Mouse (Mus musculus) ES-Bruce4 (cell line): ENCODE measurements around the gene Plekhg2. TPM values are rescaled to one million over a fixed set of nuclear protein-coding genes. Genes with fewer than 3 reads are reported as not detected.
A peak's percentile ranks its signal among the peaks of the same experiment; 100 is the strongest.

Source experiments
- H3K27ac ChIP-seq: 2 replicates; pipeline ENCODE4 v1.5.1; 2012; ENCODE audit warnings: low read length, inconsistent platforms; ENCODE audit not compliant: insufficient read depth
- H3K27me3 ChIP-seq: 2 replicates; pipeline ENCODE4 v1.6.1; 2012; ENCODE audit warnings: mild to moderate bottlenecking, low read length, inconsistent platforms; ENCODE audit not compliant: control insufficient read depth, poor library complexity, insufficient read depth, severe bottlenecking
- H3K36me3 ChIP-seq: 2 replicates; pipeline ENCODE4 v1.6.1; 2012; ENCODE audit warnings: inconsistent platforms, mild to moderate bottlenecking, low read length, moderate library complexity; ENCODE audit not compliant: control insufficient read depth, poor library complexity, insufficient read depth, severe bottlenecking
- H3K4me1 ChIP-seq: one replicate; pipeline ENCODE4 v1.8.1; 2011; ENCODE audit warnings: low read length; ENCODE audit not compliant: control insufficient read depth, insufficient read depth
- H3K4me3 ChIP-seq: 2 replicates; pipeline ENCODE4 v1.5.1; 2011; ENCODE audit warnings: low read depth, mild to moderate bottlenecking, low read length
- H3K9ac ChIP-seq: 2 replicates; pipeline ENCODE4 v1.6.1; 2012; ENCODE audit warnings: low read depth, mild to moderate bottlenecking, inconsistent platforms; ENCODE audit not compliant: poor library complexity, severe bottlenecking
- H3K9me3 ChIP-seq: replicated peaks from 2 replicates; pipeline ENCODE4 v1.6.1; 2012; ENCODE audit warnings: mild to moderate bottlenecking, low read length, inconsistent platforms; ENCODE audit not compliant: control insufficient read depth, poor library complexity, insufficient read depth, severe bottlenecking
- CTCF ChIP-seq: IDR thresholded peaks from one replicate; pipeline ENCODE4 v1.8.1; 2011; ENCODE audit warnings: low read depth, low read length
- EP300 ChIP-seq: IDR thresholded peaks from 2 replicates; pipeline ENCODE4 v1.6.1; 2011; ENCODE audit warnings: low read depth, low read length; ENCODE audit not compliant: insufficient read depth
- POLR2A ChIP-seq: IDR thresholded peaks from one replicate; pipeline ENCODE4 v1.8.1; 2011; ENCODE audit warnings: low read length; ENCODE audit not compliant: insufficient read depth
- polyA plus RNA-seq: library from polyadenylated mRNA; stranded (reverse); fragments of >200 nt; gene quantifications from 2 replicates; pipeline ENCODE4 v1.2.4, GENCODE M21; 2011; ENCODE audit warnings: low read depth; ENCODE audit not compliant: missing spikeins, insufficient read depth, insufficient read length

Gene Plekhg2
- polyA plus RNA-seq, 1 experiment = 85.5 TPM

GRCm38 (mm10) chr7:28373131-28373581 is 757 bp upstream of the Plekhg2 start:
- Histone ChIP-seq H3K9ac (peak overlapping the region; percentile 66), H3K9me3 (no peaks in the 10 kb centered on the region), H3K36me3 (peaks cover 4% of the 10 kb centered on the region), H3K4me1 (peaks cover 5% of the 10 kb centered on the region), H3K27ac (peak overlapping the region; percentile 76; the same call in 1 of the 2 replicates), H3K4me3 (peak overlapping the region; percentile 91), H3K27me3 (no peaks in the 10 kb centered on the region)
- no peak for TF ChIP-seq POLR2A
- TF ChIP-seq EP300 = no peak
- TF ChIP-seq CTCF = peak; percentile 1

GRCm38 (mm10) chr7:28371514-28371989 is 847 bp downstream of the Plekhg2 start:
- Histone ChIP-seq H3K27ac (peak overlapping the region; percentile 48; the same call in 1 of the 2 replicates), H3K9me3 (no peaks in the 10 kb centered on the region), H3K4me3 (peak overlapping the region; percentile 98), H3K9ac (peak overlapping the region; percentile 86), H3K36me3 (no peaks in the 10 kb centered on the region), H3K4me1 (peaks cover 5% of the 10 kb centered on the region), H3K27me3 (no peaks in the 10 kb centered on the region)
- TF ChIP-seq CTCF = no peak
- TF ChIP-seq POLR2A = no peak
- no peak for TF ChIP-seq EP300

- H3K9me3 ChIP-seq = no peaks in the 10 kb centered on the region
- no peaks in the 10 kb centered on the region for H3K27me3 ChIP-seq
- no peaks in the 10 kb centered on the region for H3K36me3 ChIP-seq
- H3K4me3 ChIP-seq = peak overlapping the region; percentile 98
- no peak overlapping the region for H3K27ac ChIP-seq
- peaks cover 5% of the 10 kb centered on the region for H3K4me1 ChIP-seq
- TF ChIP-seq CTCF (no peak), POLR2A (no peak)
- peak overlapping the region; percentile 86 for H3K9ac ChIP-seq
Measured at GRCm38 (mm10) chr7:28370977-28371513, 1.4 kb downstream of the Plekhg2 start.

- H3K9me3 ChIP-seq = no peaks in the 10 kb centered on the region
- H3K4me3 ChIP-seq = no peak overlapping the region
- no peak overlapping the region for H3K9ac ChIP-seq
- no peak overlapping the region for H3K27ac ChIP-seq
- peaks cover 5% of the 10 kb centered on the region for H3K4me1 ChIP-seq
- no peaks in the 10 kb centered on the region for H3K27me3 ChIP-seq
- no peaks in the 10 kb centered on the region for H3K36me3 ChIP-seq
- TF ChIP-seq CTCF (no peak), POLR2A (no peak), EP300 (no peak)
Measured at GRCm38 (mm10) chr7:28370051-28370450, 2.3 kb downstream of the Plekhg2 start.

GRCm38 (mm10) chr7:28368276-28368920 is 4.0 kb downstream of the Plekhg2 start:
- TF ChIP-seq POLR2A (no peak), EP300 (no peak), CTCF (no peak)
- Histone ChIP-seq H3K9ac (no peak overlapping the region), H3K27ac (no peak overlapping the region), H3K27me3 (no peaks in the 10 kb centered on the region), H3K9me3 (no peaks in the 10 kb centered on the region), H3K36me3 (no peaks in the 10 kb centered on the region), H3K4me3 (no peak overlapping the region), H3K4me1 (peaks cover 3% of the 10 kb centered on the region)

- Histone ChIP-seq H3K9ac (no peak overlapping the region), H3K9me3 (no peaks in the 10 kb centered on the region), H3K36me3 (no peaks in the 10 kb centered on the region), H3K27me3 (no peaks in the 10 kb centered on the region), H3K27ac (no peak overlapping the region), H3K4me3 (no peak overlapping the region), H3K4me1 (peaks cover 3% of the 10 kb centered on the region)
- TF ChIP-seq EP300 = no peak
Measured at GRCm38 (mm10) chr7:28367663-28368275, 4.6 kb downstream of the Plekhg2 start.
